Mouse (Mus musculus) intestine, embryonic 15.5 days (tissue): ENCODE measurements around the gene Sgms1. TPM values are rescaled to one million over a fixed set of nuclear protein-coding genes. Genes with fewer than 3 reads are reported as not detected.

Experiments
- ATAC-seq: fragments of 200-750 bp; cut with Nextera tagmentation; 2 replicates; pipeline ENCODE4 v1.8.0; 2017; ENCODE audit warnings: moderate TSS enrichment, moderate library complexity
- H3K27ac ChIP-seq: fragments of 300-500 bp; sonication (generic); 2 replicates; pipeline ENCODE4 v1.5.1; 2015; ENCODE audit warnings: mild to moderate bottlenecking, inconsistent platforms
- H3K27me3 ChIP-seq: fragments of 300-500 bp; sonication (generic); replicated peaks from 2 replicates; pipeline ENCODE4 v1.6.1; 2015; ENCODE audit warnings: inconsistent platforms
- H3K36me3 ChIP-seq: fragments of 300-500 bp; sonication (generic); 2 replicates; pipeline ENCODE4 v1.6.1; 2015; ENCODE audit warnings: inconsistent platforms
- H3K4me1 ChIP-seq: fragments of 300-500 bp; sonication (generic); replicated peaks from 2 replicates; pipeline ENCODE4 v1.6.1; 2015; ENCODE audit warnings: inconsistent platforms
- H3K4me2 ChIP-seq: fragments of 300-500 bp; sonication (generic); replicated peaks from 2 replicates; pipeline ENCODE4 v1.6.1; 2015; ENCODE audit warnings: mild to moderate bottlenecking, inconsistent platforms
- H3K4me3 ChIP-seq: fragments of 300-500 bp; sonication (generic); replicated peaks from 2 replicates; pipeline ENCODE4 v1.5.1; 2015; ENCODE audit warnings: inconsistent platforms
- H3K9ac ChIP-seq: fragments of 300-500 bp; sonication (generic); 2 replicates; pipeline ENCODE4 v1.6.1; 2015; ENCODE audit warnings: inconsistent platforms
- H3K9me3 ChIP-seq: fragments of 300-500 bp; sonication (generic); 2 replicates; pipeline ENCODE4 v1.6.1; 2016; ENCODE audit warnings: inconsistent platforms
- WGBS: fragments of 180-500 bp; shearing (Covaris S2); methylation state at CpG from one replicate; pipeline ENCODE4 v1.1.7; 2015; 5-methylcytosine and 5-hydroxymethylcytosine counted together
- polyA plus RNA-seq: library from polyadenylated mRNA; unstranded; fragments of >200 nt; fragmentation: Nextera tagmentation; extraction: Ambion mirVana; gene quantifications from 2 replicates; pipeline ENCODE4 v1.2.1, GENCODE M21; 2015

Gene Sgms1
- polyA plus RNA-seq, 1 experiment from 2014 or later, result 35.3 TPM

- H3K27me3 ChIP-seq, result no peaks in the 10 kb centered on the region
- WGBS, result 82% methylated on average over 8 of the region's 8 CpGs
- H3K4me3 ChIP-seq, result no peak overlapping the region
- ATAC-seq, result no peak
- no peak overlapping the region for H3K4me2 ChIP-seq
- H3K9me3 ChIP-seq, result no peaks in the 10 kb centered on the region
- no peak overlapping the region for H3K9ac ChIP-seq
- no peaks in the 10 kb centered on the region for H3K36me3 ChIP-seq
- H3K27ac ChIP-seq, result no peak overlapping the region
- H3K4me1 ChIP-seq, result peaks cover 6% of the 10 kb centered on the region; the same call in 1 of the 2 replicates
Measured at GRCm38 (mm10) chr19:32393758-32394450, 4.4 kb upstream of the Sgms1 start.

- WGBS, result 84% methylated on average over 4 of the region's 4 CpGs
- H3K27me3 ChIP-seq, result no peaks in the 10 kb centered on the region
Measured at GRCm38 (mm10) chr19:32393092-32393745, 3.7 kb upstream of the Sgms1 start.

GRCm38 (mm10) chr19:32391441-32391840, 1.9 kb upstream of the Sgms1 start:
- Histone ChIP-seq H3K4me2 (no peak overlapping the region), H3K36me3 (no peaks in the 10 kb centered on the region), H3K27me3 (no peaks in the 10 kb centered on the region), H3K27ac (no peak overlapping the region), H3K4me1 (peaks cover 15% of the 10 kb centered on the region), H3K9me3 (no peaks in the 10 kb centered on the region), H3K9ac (no peak overlapping the region), H3K4me3 (no peak overlapping the region)
- 88% methylated on average over 3 of the region's 3 CpGs for WGBS
- ATAC-seq, result no peak

More at GRCm38 (mm10) chr19:32393092-32393745, 3.7 kb upstream of the Sgms1 start:
- no peak overlapping the region for H3K9ac ChIP-seq
- no peak for ATAC-seq
- no peak overlapping the region for H3K27ac ChIP-seq
- no peaks in the 10 kb centered on the region for H3K9me3 ChIP-seq
- H3K4me3 ChIP-seq, result no peak overlapping the region
- H3K36me3 ChIP-seq, result no peaks in the 10 kb centered on the region
- H3K4me1 ChIP-seq, result peaks cover 6% of the 10 kb centered on the region; the same call in 1 of the 2 replicates
- no peak overlapping the region for H3K4me2 ChIP-seq

- no peaks in the 10 kb centered on the region for H3K36me3 ChIP-seq
- H3K4me1 ChIP-seq, result peaks cover 15% of the 10 kb centered on the region
- no peak for ATAC-seq
- H3K4me2 ChIP-seq, result peak overlapping the region; percentile 95
- no peak overlapping the region for H3K9ac ChIP-seq
- H3K27me3 ChIP-seq, result no peaks in the 10 kb centered on the region
- no peaks in the 10 kb centered on the region for H3K9me3 ChIP-seq
- peak overlapping the region; percentile 80 for H3K4me3 ChIP-seq
- no peak overlapping the region for H3K27ac ChIP-seq
- WGBS, result 60% methylated on average over 7 of the region's 7 CpGs
Measured at GRCm38 (mm10) chr19:32390116-32390515, 602 bp upstream of the Sgms1 start.

GRCm38 (mm10) chr19:32388191-32388921, 1.2 kb downstream of the Sgms1 start:
- Histone ChIP-seq H3K4me1 (peaks cover 15% of the 10 kb centered on the region), H3K9ac (peak overlapping the region; percentile 86), H3K36me3 (no peaks in the 10 kb centered on the region), H3K9me3 (no peaks in the 10 kb centered on the region), H3K27ac (peak overlapping the region; percentile 95), H3K4me2 (peak overlapping the region; percentile 95), H3K4me3 (peak overlapping the region; percentile 80), H3K27me3 (no peaks in the 10 kb centered on the region)
- peak; percentile 90 for ATAC-seq
- under 1% methylated on average over 66 of the region's 75 CpGs for WGBS

- Histone ChIP-seq H3K9me3 (no peaks in the 10 kb centered on the region), H3K4me2 (peak overlapping the region; percentile 95), H3K36me3 (no peaks in the 10 kb centered on the region), H3K9ac (peak overlapping the region; percentile 86), H3K27ac (peak overlapping the region; percentile 95), H3K4me3 (peak overlapping the region; percentile 80), H3K27me3 (no peaks in the 10 kb centered on the region), H3K4me1 (peaks cover 15% of the 10 kb centered on the region)
- ATAC-seq, result peak; percentile 44
- 2% methylated on average over 57 of the region's 74 CpGs for WGBS
Measured at GRCm38 (mm10) chr19:32387403-32388190, 1.9 kb downstream of the Sgms1 start.

GRCm38 (mm10) chr19:32386556-32387402, 2.7 kb downstream of the Sgms1 start:
- no peak for ATAC-seq
- Histone ChIP-seq H3K36me3 (no peaks in the 10 kb centered on the region), H3K27ac (no peak overlapping the region), H3K9ac (peak overlapping the region; percentile 86), H3K27me3 (no peaks in the 10 kb centered on the region), H3K4me3 (peak overlapping the region; percentile 80), H3K4me2 (peak overlapping the region; percentile 95), H3K4me1 (peaks cover 15% of the 10 kb centered on the region), H3K9me3 (no peaks in the 10 kb centered on the region)
- 20% methylated on average over 19 of the region's 19 CpGs for WGBS

- no peak for ATAC-seq
- WGBS, result 96% methylated on average over 8 of the region's 8 CpGs
Measured at GRCm38 (mm10) chr19:32383738-32384137, 5.8 kb downstream of the Sgms1 start.

GRCm38 (mm10) chr19:32381511-32381961, 8.0 kb downstream of the Sgms1 start:
- Histone ChIP-seq H3K27me3 (no peaks in the 10 kb centered on the region), H3K9ac (no peak overlapping the region), H3K4me1 (0 out of 2 replicates have a peak, but pooled peaks cover 14% of the 10 kb centered on the region), H3K27ac (no peak overlapping the region), H3K36me3 (no peaks in the 10 kb centered on the region), H3K9me3 (no peaks in the 10 kb centered on the region), H3K4me2 (no peak overlapping the region), H3K4me3 (no peak overlapping the region)
- ATAC-seq, result no peak
- WGBS, result 63% methylated on average over 3 of the region's 3 CpGs

More at GRCm38 (mm10) chr19:32383738-32384137, 5.8 kb downstream of the Sgms1 start:
- Histone ChIP-seq H3K4me2 (no peak overlapping the region), H3K4me1 (peaks cover 10% of the 10 kb centered on the region; the same call in 1 of the 2 replicates), H3K9me3 (no peaks in the 10 kb centered on the region), H3K36me3 (no peaks in the 10 kb centered on the region), H3K27ac (no peak overlapping the region), H3K27me3 (no peaks in the 10 kb centered on the region), H3K9ac (no peak overlapping the region), H3K4me3 (no peak overlapping the region)

- Histone ChIP-seq H3K36me3 (no peaks in the 10 kb centered on the region), H3K4me2 (no peak overlapping the region), H3K9me3 (no peaks in the 10 kb centered on the region), H3K27ac (no peak overlapping the region), H3K4me3 (no peak overlapping the region), H3K4me1 (0 out of 2 replicates have a peak, but pooled peaks cover 14% of the 10 kb centered on the region), H3K27me3 (no peaks in the 10 kb centered on the region), H3K9ac (no peak overlapping the region)
- no peak for ATAC-seq
- 92% methylated on average over 11 of the region's 11 CpGs for WGBS
Measured at GRCm38 (mm10) chr19:32380748-32381147, 8.8 kb downstream of the Sgms1 start.
